Mouse (Mus musculus) kidney, postnatal 0 days (tissue): ENCODE measurements around the gene Prox1. TPM values are rescaled to one million over a fixed set of nuclear protein-coding genes. Genes with fewer than 3 reads are reported as not detected.
A peak's percentile ranks its signal among the peaks of the same experiment; 100 is the strongest.

Experiments used
- ATAC-seq: fragments of 200-750 bp; cut with Nextera tagmentation; replicated peaks from 2 replicates; pipeline ENCODE4 v1.8.0; 2017; ENCODE audit warnings: low read depth, moderate number of reproducible peaks, moderate TSS enrichment, moderate library complexity; ENCODE audit not compliant: low FRiP score
- DNase-seq: peaks from one replicate; pipeline ENCODE4 v3.0.0-alpha.2; 2016; ENCODE audit warnings: low spot score
- H3K27ac ChIP-seq: fragments of 300-500 bp; sonication (generic); 2 replicates; pipeline ENCODE4 v1.5.1; 2014; ENCODE audit warnings: mild to moderate bottlenecking
- H3K27me3 ChIP-seq: fragments of 300-500 bp; sonication (generic); 2 replicates; pipeline ENCODE4 v1.6.1; 2014; ENCODE audit warnings: low read length, mixed read lengths; ENCODE audit not compliant: insufficient read depth
- H3K36me3 ChIP-seq: fragments of 300-500 bp; sonication (generic); 2 replicates; pipeline ENCODE4 v1.6.1; 2014; ENCODE audit warnings: low read length, mixed read lengths; ENCODE audit not compliant: insufficient read depth
- H3K4me1 ChIP-seq: fragments of 300-500 bp; sonication (generic); replicated peaks from 2 replicates; pipeline ENCODE4 v1.6.1; 2014; ENCODE audit warnings: antibody characterized with exemption, low read length, mixed read lengths; ENCODE audit not compliant: insufficient read depth
- H3K4me2 ChIP-seq: fragments of 300-500 bp; sonication (generic); 2 replicates; pipeline ENCODE4 v1.6.1; 2014; ENCODE audit warnings: mild to moderate bottlenecking, low read length, moderate library complexity, mixed read lengths
- H3K4me3 ChIP-seq: fragments of 300-500 bp; sonication (generic); replicated peaks from 2 replicates; pipeline ENCODE4 v1.5.1; 2014; ENCODE audit warnings: low read depth, low read length
- H3K9ac ChIP-seq: fragments of 300-500 bp; sonication (generic); 2 replicates; pipeline ENCODE4 v1.6.1; 2014; ENCODE audit warnings: low read depth, low read length
- H3K9me3 ChIP-seq: fragments of 300-500 bp; sonication (generic); replicated peaks from 2 replicates; pipeline ENCODE4 v1.6.1; 2016; ENCODE audit warnings: low read length, inconsistent platforms, mixed read lengths
- CTCF ChIP-seq: IDR thresholded peaks from 2 replicates; pipeline ENCODE4 v1.5.1; 2016; ENCODE audit warnings: antibody characterized with exemption, low read depth, mild to moderate bottlenecking, moderate library complexity
- WGBS: fragments of 180-500 bp; shearing (Covaris S2); extraction: QIAGEN DNeasy Blood & Tissue Kit; methylation state at CpG from one replicate; pipeline ENCODE4 v1.1.7; 2014; 5-methylcytosine and 5-hydroxymethylcytosine counted together
- polyA plus RNA-seq: library from polyadenylated mRNA; unstranded; fragments of >200 nt; fragmentation: Nextera tagmentation; extraction: Ambion mirVana; gene quantifications from 2 replicates; pipeline ENCODE4 v1.2.1, GENCODE M21; 2015

Prox1 gene
- polyA plus RNA-seq, 1 experiment from 2014 or later, result 1.3 TPM

GRCm38 (mm10) chr1:190171341-190171740 is 827 bp upstream of the Prox1 start:
- H3K27ac ChIP-seq, result no peak overlapping the region
- 4% methylated on average over 10 of the region's 10 CpGs for WGBS
- no peak for ATAC-seq
- H3K9me3 ChIP-seq, result no peaks in the 10 kb centered on the region
- H3K27me3 ChIP-seq, result peaks cover 52% of the 10 kb centered on the region
- H3K4me2 ChIP-seq, result peak overlapping the region; percentile 95; the same call in 1 of the 2 replicates
- H3K4me3 ChIP-seq, result peak overlapping the region; percentile 64; the same call in 1 of the 2 replicates
- TF ChIP-seq CTCF, result no peak
- DNase-seq, result no peak
- no peaks in the 10 kb centered on the region for H3K36me3 ChIP-seq
- H3K9ac ChIP-seq, result no peak overlapping the region
- peaks cover 28% of the 10 kb centered on the region; the same call in 1 of the 2 replicates for H3K4me1 ChIP-seq

GRCm38 (mm10) chr1:190170819-190171216 is 304 bp upstream of the Prox1 start:
- no peaks in the 10 kb centered on the region for H3K36me3 ChIP-seq
- DNase-seq, result no peak
- no peak overlapping the region; the same call in 1 of the 2 replicates for H3K9ac ChIP-seq
- peaks cover 48% of the 10 kb centered on the region for H3K27me3 ChIP-seq
- peaks cover 28% of the 10 kb centered on the region; the same call in 1 of the 2 replicates for H3K4me1 ChIP-seq
- no peak for TF ChIP-seq CTCF
- H3K9me3 ChIP-seq, result no peaks in the 10 kb centered on the region
- no peak overlapping the region for H3K27ac ChIP-seq
- under 1% methylated on average over 23 of the region's 24 CpGs for WGBS
- peak overlapping the region; percentile 95 for H3K4me2 ChIP-seq
- H3K4me3 ChIP-seq, result peak overlapping the region; percentile 64
- peak; percentile 27 for ATAC-seq

GRCm38 (mm10) chr1:190168761-190169671 is 1.5 kb downstream of the Prox1 start:
- no peak; the same call in 1 of the 2 replicates for TF ChIP-seq CTCF
- ATAC-seq, result peak; percentile 15; the same call in 1 of the 2 replicates
- Histone ChIP-seq H3K36me3 (no peaks in the 10 kb centered on the region), H3K9me3 (no peaks in the 10 kb centered on the region), H3K4me1 (peaks cover 19% of the 10 kb centered on the region; the same call in 1 of the 2 replicates), H3K4me3 (peak overlapping the region; percentile 64), H3K27me3 (peaks cover 39% of the 10 kb centered on the region), H3K4me2 (peak overlapping the region; percentile 95), H3K9ac (peak overlapping the region; percentile 49; the same call in 1 of the 2 replicates), H3K27ac (no peak overlapping the region)
- peak; percentile 42 for DNase-seq
- WGBS, result under 1% methylated on average over 50 of the region's 51 CpGs

- DNase-seq (no peak), ATAC-seq (no peak)
- Histone ChIP-seq H3K4me3 (no peak overlapping the region; the same call in 1 of the 2 replicates), H3K36me3 (no peaks in the 10 kb centered on the region), H3K27me3 (peaks cover 38% of the 10 kb centered on the region), H3K27ac (no peak overlapping the region), H3K9ac (no peak overlapping the region), H3K4me1 (peaks cover 18% of the 10 kb centered on the region; the same call in 1 of the 2 replicates), H3K4me2 (peak overlapping the region; percentile 95; the same call in 1 of the 2 replicates), H3K9me3 (no peaks in the 10 kb centered on the region)
- WGBS, result 4% methylated on average over 4 of the region's 4 CpGs
- no peak for TF ChIP-seq CTCF
Observed at GRCm38 (mm10) chr1:190168115-190168514, 2.4 kb downstream of the Prox1 start.

GRCm38 (mm10) chr1:190167609-190168008 is 2.9 kb downstream of the Prox1 start:
- Histone ChIP-seq H3K36me3 (no peaks in the 10 kb centered on the region), H3K27ac (no peak overlapping the region), H3K27me3 (peaks cover 37% of the 10 kb centered on the region), H3K4me2 (no peak overlapping the region), H3K4me3 (no peak overlapping the region), H3K4me1 (0 out of 2 replicates have a peak, but pooled peaks cover 13% of the 10 kb centered on the region), H3K9me3 (no peaks in the 10 kb centered on the region), H3K9ac (no peak overlapping the region)
- TF ChIP-seq CTCF, result no peak
- no peak for DNase-seq
- 19% methylated on average over 1 of the region's 1 CpGs for WGBS
- no peak for ATAC-seq

- peaks cover 23% of the 10 kb centered on the region for H3K27me3 ChIP-seq
- H3K4me3 ChIP-seq, result no peak overlapping the region
- H3K4me1 ChIP-seq, result 0 out of 2 replicates have a peak, but pooled peaks cover 13% of the 10 kb centered on the region
- 57% methylated on average over 4 of the region's 4 CpGs for WGBS
- no peak overlapping the region for H3K27ac ChIP-seq
- no peak overlapping the region for H3K9ac ChIP-seq
- no peak overlapping the region for H3K4me2 ChIP-seq
- ATAC-seq (no peak), DNase-seq (no peak)
- H3K36me3 ChIP-seq, result no peaks in the 10 kb centered on the region
- no peak for TF ChIP-seq CTCF
- no peaks in the 10 kb centered on the region for H3K9me3 ChIP-seq
Observed at GRCm38 (mm10) chr1:190165511-190165910, 5.0 kb downstream of the Prox1 start.
